Mouse (Mus musculus) G1E (cell line): Measurements from ENCODE around the gene Ly86. TPM values are rescaled to one million over a fixed set of nuclear protein-coding genes. Genes with fewer than 3 reads are reported as not detected.

ENCODE experiments used
- ATAC-seq: 2 replicates; pipeline ENCODE4 v1.8.0; 2016; ENCODE audit warnings: mild to moderate bottlenecking; ENCODE audit not compliant: insufficient number of reproducible peaks, poor library complexity, low FRiP score, severe bottlenecking; ENCODE audit errors: extremely low read depth
- DNase-seq: peaks from one replicate; pipeline ENCODE4 v3.0.0; 2012; ENCODE audit warnings: low spot score
- H3K27me3 ChIP-seq: 2 replicates; pipeline ENCODE4 v1.6.1; 2012; ENCODE audit warnings: mild to moderate bottlenecking, low read length, inconsistent platforms; ENCODE audit not compliant: insufficient read depth
- H3K36me3 ChIP-seq: replicated peaks from 2 replicates; pipeline ENCODE3; 2012; ENCODE audit warnings: mild to moderate bottlenecking, inconsistent platforms
- H3K4me1 ChIP-seq: 2 replicates; pipeline ENCODE4 v1.6.1; 2012; ENCODE audit warnings: low read depth, low read length, inconsistent platforms, mixed read lengths; ENCODE audit not compliant: insufficient read depth
- H3K4me3 ChIP-seq: 2 replicates; pipeline ENCODE4 v1.5.1; 2012; ENCODE audit warnings: low read depth, mild to moderate bottlenecking, inconsistent platforms, low read length, moderate library complexity, mixed read lengths
- H3K9me3 ChIP-seq: replicated peaks from 2 replicates; pipeline ENCODE4 v1.6.1; 2012; ENCODE audit warnings: inconsistent platforms
- CTCF ChIP-seq: IDR thresholded peaks from 2 replicates; pipeline ENCODE4 v1.5.1; 2012; ENCODE audit warnings: low read depth, low read length, inconsistent platforms, mixed read lengths
- GATA1 ChIP-seq: IDR thresholded peaks from 2 replicates; pipeline ENCODE4 v1.6.1; 2012; ENCODE audit warnings: borderline replicate concordance, low read length, inconsistent platforms, mixed read lengths
- GATA2 ChIP-seq: IDR thresholded peaks from 2 replicates; pipeline ENCODE4 v1.6.1; 2012; ENCODE audit warnings: low read depth, low read length, inconsistent platforms, borderline replicate concordance
- POLR2AphosphoS5 ChIP-seq: IDR thresholded peaks from 2 replicates; pipeline ENCODE4 v1.6.1; 2012; ENCODE audit warnings: low read depth, low read length, inconsistent platforms; ENCODE audit not compliant: insufficient replicate concordance
- TAL1 ChIP-seq: conservative IDR thresholded peaks from 2 replicates; pipeline ENCODE4 v1.6.1; 2012; ENCODE audit warnings: low read depth, low read length, inconsistent platforms, mixed read lengths
- polyA plus RNA-seq: library from polyadenylated mRNA; stranded (reverse); fragments of >175 nt; gene quantifications from 2 replicates; pipeline ENCODE4 v1.2.3, GENCODE M21; 2012
- total RNA-seq, 2 experiments: library from RNA; stranded (forward) in 1 of 2; stranded (reverse) in 1 of 2; fragments of 200-1000 nt in 1 of 2; fragments of >200 nt in 1 of 2; fragmentation: Nextera tagmentation in 1 of 2; gene quantifications; 2 replicates each; pipeline ENCODE4 v1.2.3; 2014 to 2017

Gene Ly86
- total and polyA plus RNA-seq, 3 experiments: 0.22 TPM; not detected in 2

GRCm38 (mm10) chr13:37398791-37399190 is 53.8 kb downstream of the Ly86 start:
- Histone ChIP-seq H3K27me3 (no peaks in the 10 kb centered on the region; the same call in 1 of the 2 replicates), H3K9me3 (no peaks in the 10 kb centered on the region), H3K4me3 (no peak overlapping the region), H3K4me1 (no peaks in the 10 kb centered on the region), H3K36me3 (no peaks in the 10 kb centered on the region)
- no peak for TF ChIP-seq POLR2AphosphoS5
- no peak for TF ChIP-seq TAL1
- no peak for TF ChIP-seq GATA1
- no peak for TF ChIP-seq CTCF
- no peak for TF ChIP-seq GATA2
- ATAC-seq (no peak), DNase-seq (no peak)

- DNase-seq (no peak), ATAC-seq (no peak)
- TF ChIP-seq CTCF (no peak), POLR2AphosphoS5 (no peak), TAL1 (no peak), GATA2 (no peak), GATA1 (no peak)
- Histone ChIP-seq H3K4me3 (no peak overlapping the region), H3K9me3 (no peaks in the 10 kb centered on the region), H3K36me3 (no peaks in the 10 kb centered on the region), H3K4me1 (no peaks in the 10 kb centered on the region), H3K27me3 (no peaks in the 10 kb centered on the region; the same call in 1 of the 2 replicates)
Observed at GRCm38 (mm10) chr13:37399340-37399739, 54.3 kb downstream of the Ly86 start.

DNA sequence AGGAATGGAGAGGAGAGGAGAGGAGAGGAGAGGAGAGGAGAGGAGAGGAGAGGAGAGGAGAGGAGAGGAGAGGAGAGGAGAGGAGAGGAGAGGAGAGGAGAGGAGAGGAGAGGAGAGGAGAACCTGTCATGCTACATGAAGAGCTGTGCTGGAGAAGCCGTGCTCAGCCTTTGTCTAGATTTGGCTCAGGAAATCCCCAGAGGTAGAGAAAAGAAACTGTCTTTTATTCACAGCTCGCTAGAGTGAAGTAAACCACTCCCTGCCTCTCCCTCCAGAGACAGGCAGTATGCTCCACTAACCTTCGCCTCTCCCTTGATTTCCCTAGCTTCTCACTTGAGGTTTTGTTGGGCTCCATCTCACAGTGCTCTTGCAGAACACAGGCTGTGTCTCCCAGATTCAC is 57.4 kb downstream of the Ly86 start:
- H3K36me3 ChIP-seq: no peaks in the 10 kb centered on the region
- DNase-seq (no peak), ATAC-seq (no peak)
- H3K9me3 ChIP-seq: no peaks in the 10 kb centered on the region
- no peaks in the 10 kb centered on the region for H3K4me1 ChIP-seq
- no peak for TF ChIP-seq POLR2AphosphoS5
- TF ChIP-seq TAL1: no peak
- no peak for TF ChIP-seq GATA2
- H3K27me3 ChIP-seq: no peaks in the 10 kb centered on the region; the same call in 1 of the 2 replicates
- no peak overlapping the region for H3K4me3 ChIP-seq

DNA sequence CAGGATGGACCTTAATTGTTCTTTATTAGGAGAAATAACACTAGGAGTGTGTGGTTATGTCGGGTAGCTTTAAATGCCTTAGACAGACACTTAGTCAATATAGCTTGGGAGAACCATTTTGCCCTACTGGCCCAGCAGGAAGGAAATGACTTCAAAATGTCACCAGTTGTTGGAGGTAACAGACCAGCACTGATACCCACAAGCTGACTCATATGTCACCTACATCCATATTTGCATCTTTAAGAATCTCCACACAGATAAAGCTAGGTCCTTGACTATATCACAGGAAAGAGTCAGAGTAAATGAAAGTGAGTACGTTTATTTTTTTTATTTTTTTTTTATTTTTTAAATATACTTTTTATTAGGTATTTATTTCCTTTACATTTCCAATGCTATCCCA is 58.7 kb downstream of the Ly86 start:
- DNase-seq: no peak
- TF ChIP-seq CTCF: no peak
- no peak for TF ChIP-seq GATA1
- TF ChIP-seq TAL1: no peak
- TF ChIP-seq POLR2AphosphoS5: no peak
- no peak for TF ChIP-seq GATA2
- Histone ChIP-seq H3K4me1 (no peaks in the 10 kb centered on the region), H3K9me3 (no peaks in the 10 kb centered on the region), H3K36me3 (no peaks in the 10 kb centered on the region), H3K4me3 (no peak overlapping the region), H3K27me3 (no peaks in the 10 kb centered on the region; the same call in 1 of the 2 replicates)
- no peak for ATAC-seq

DNA sequence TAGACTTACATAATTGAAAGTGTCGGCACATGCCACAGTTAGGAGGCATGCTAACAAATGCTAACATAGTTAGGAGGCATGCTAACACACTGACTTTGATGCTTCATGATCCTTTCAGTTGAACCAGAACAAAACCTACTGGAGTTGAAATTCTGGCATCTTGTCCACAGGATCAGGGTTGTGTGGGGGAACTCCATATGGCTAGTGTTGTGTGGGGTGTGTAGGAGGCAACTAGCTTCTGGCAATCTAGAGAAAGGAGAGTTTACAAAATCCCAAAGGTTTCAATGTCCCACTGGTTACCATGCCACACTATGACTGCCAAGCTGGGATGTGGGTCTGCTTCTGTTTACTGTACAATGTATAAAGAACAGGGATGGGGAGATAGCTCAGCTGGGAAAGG is 70.7 kb downstream of the Ly86 start:
- H3K9me3 ChIP-seq: no peaks in the 10 kb centered on the region
- peaks cover 4% of the 10 kb centered on the region; the same call in 1 of the 2 replicates for H3K27me3 ChIP-seq
- no peak for DNase-seq
- no peaks in the 10 kb centered on the region for H3K36me3 ChIP-seq
- no peaks in the 10 kb centered on the region for H3K4me1 ChIP-seq
- TF ChIP-seq CTCF (no peak), GATA2 (no peak), TAL1 (no peak), GATA1 (no peak), POLR2AphosphoS5 (no peak)
- H3K4me3 ChIP-seq: no peak overlapping the region
- ATAC-seq: no peak

DNA sequence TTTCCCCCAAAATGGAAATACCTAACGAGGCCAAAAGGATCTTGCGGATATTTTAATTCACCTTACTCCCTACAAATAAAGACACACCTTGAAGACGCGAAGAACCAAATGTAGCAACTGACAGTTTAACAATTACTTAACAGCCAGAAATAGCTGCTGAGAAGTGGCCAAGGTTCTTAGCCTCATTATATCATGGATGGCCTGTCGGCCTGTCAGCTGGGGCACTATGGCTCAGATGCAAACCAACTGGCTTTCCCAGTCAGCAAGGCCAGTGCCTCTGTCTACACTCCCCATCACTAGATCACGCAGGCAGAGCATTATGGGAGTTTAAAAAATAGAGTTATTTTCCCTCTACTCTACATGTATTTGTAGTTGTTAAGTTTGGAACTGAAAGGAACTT is 78.4 kb downstream of the Ly86 start:
- DNase-seq (no peak), ATAC-seq (no peak)
- TF ChIP-seq GATA1: no peak
- no peak for TF ChIP-seq POLR2AphosphoS5
- no peak for TF ChIP-seq CTCF
- TF ChIP-seq TAL1: no peak
- no peak for TF ChIP-seq GATA2
- Histone ChIP-seq H3K36me3 (no peaks in the 10 kb centered on the region), H3K9me3 (no peaks in the 10 kb centered on the region), H3K4me1 (no peaks in the 10 kb centered on the region), H3K27me3 (0 out of 2 replicates have a peak, but pooled peaks cover 4% of the 10 kb centered on the region), H3K4me3 (no peak overlapping the region)

DNA sequence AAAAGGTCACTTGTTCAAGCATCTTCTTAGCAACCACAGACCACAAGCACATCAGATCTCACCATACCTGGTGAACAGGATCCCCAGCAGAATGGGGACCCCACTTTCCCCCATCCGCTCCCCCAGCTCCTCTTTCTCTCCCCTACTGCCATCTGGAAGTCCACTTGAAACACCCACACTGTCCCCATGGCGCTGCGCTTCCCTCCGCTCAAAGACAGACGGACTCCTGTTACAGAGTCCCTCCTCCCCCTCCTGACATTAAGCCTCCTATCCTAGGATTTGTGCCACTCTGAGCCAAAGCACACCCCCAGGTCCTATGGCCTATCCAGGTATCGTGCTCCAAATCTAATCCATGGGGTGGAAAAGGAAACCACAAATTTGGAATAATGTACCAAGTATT is 79.9 kb downstream of the Ly86 start:
- ATAC-seq: no peak
- H3K9me3 ChIP-seq: no peaks in the 10 kb centered on the region
- H3K36me3 ChIP-seq: no peaks in the 10 kb centered on the region
- TF ChIP-seq POLR2AphosphoS5 (no peak), GATA1 (no peak), GATA2 (no peak), TAL1 (no peak)
- DNase-seq: no peak
- H3K27me3 ChIP-seq: peaks cover 8% of the 10 kb centered on the region; the same call in 1 of the 2 replicates
- no peak overlapping the region for H3K4me3 ChIP-seq
- H3K4me1 ChIP-seq: no peaks in the 10 kb centered on the region
